Mouse (Mus musculus) gastrocnemius, postnatal 36 days (tissue): ENCODE data around the gene Necab3. TPM values are rescaled to one million over a fixed set of nuclear protein-coding genes. Genes with fewer than 3 reads are reported as not detected.

Experiments used
- DNase-seq, 2 experiments: peaks; one replicate each; pipeline ENCODE4 v3.0.0; 2022
- intact Hi-C: fragments of 180-260 bp; cut with DNase I; formaldehyde crosslinking; loops from one replicate; pipeline ENCODE4 v1.15.1; 2025
- total RNA-seq, 2 experiments: library from RNA; stranded (reverse); gene quantifications; 2 replicates each; pipeline ENCODE4 v1.2.3; 2021

The Necab3 gene
- total RNA-seq, 2 experiments from 2014 or later, result 0.27 to 0.28 TPM

- no peak for DNase-seq
- intact Hi-C loops, result no loop called here
These were observed 18.4 kb upstream of the Necab3 start for GRCm38 (mm10) chr2:154576876-154577743.

- DNase-seq, result no peak
- intact Hi-C loops, result no loop called here
These were observed 15.6 kb upstream of the Necab3 start for GRCm38 (mm10) chr2:154574271-154574670.

- intact Hi-C loops, result no loop called here
- no peak for DNase-seq
These were observed 14.3 kb upstream of the Necab3 start for GRCm38 (mm10) chr2:154572996-154573395.

- intact Hi-C loops, result no loop called here
- DNase-seq, result no peak
These were observed 13.3 kb upstream of the Necab3 start for GRCm38 (mm10) chr2:154571976-154572375.

GRCm38 (mm10) chr2:154571266-154571665, 12.6 kb upstream of the Necab3 start:
- intact Hi-C loops, result no loop called here

GRCm38 (mm10) chr2:154570666-154571065, 12.0 kb upstream of the Necab3 start:
- no peak for DNase-seq
- intact Hi-C loops, result no loop called here

More at GRCm38 (mm10) chr2:154571266-154571665, 12.6 kb upstream of the Necab3 start:
- no peak for DNase-seq

- intact Hi-C loops, result loop anchor here (5.0 kb wide), 1 partner anchor 37 kb away; no protein-coding TSS in a partner anchor
- peak; percentile 88 to 93 for DNase-seq
These were observed 11.2 kb upstream of the Necab3 start, which contains the start of gene E2f1 for GRCm38 (mm10) chr2:154569836-154570286. Gene E2f1 (minus strand): TSS chr2:154569892.

- intact Hi-C loops, result loop anchor here (5.0 kb wide), 1 partner anchor 38 kb away; no protein-coding TSS in a partner anchor
- DNase-seq, result peak; percentile 25 to 64
These were observed 10.5 kb upstream of the Necab3 start for GRCm38 (mm10) chr2:154569071-154569748.

GRCm38 (mm10) chr2:154568329-154569070, 9.8 kb upstream of the Necab3 start:
- intact Hi-C loops, result loop anchor here (5.0 kb wide), 1 partner anchor 39 kb away; no protein-coding TSS in a partner anchor
- DNase-seq, result no peak

- intact Hi-C loops, result loop anchor here (5.0 kb wide), 1 partner anchor 40 kb away; no protein-coding TSS in a partner anchor
- DNase-seq, result no peak
These were observed 9.1 kb upstream of the Necab3 start for GRCm38 (mm10) chr2:154567766-154568165.

GRCm38 (mm10) chr2:154566641-154567040, 8.0 kb upstream of the Necab3 start:
- no peak for DNase-seq

GRCm38 (mm10) chr2:154565562-154565961, 6.9 kb upstream of the Necab3 start:
- intact Hi-C loops, result loop anchor here (5.0 kb wide), 1 partner anchor 42 kb away; no protein-coding TSS in a partner anchor
- DNase-seq, result no peak

More at GRCm38 (mm10) chr2:154566641-154567040, 8.0 kb upstream of the Necab3 start:
- intact Hi-C loops, result loop anchor here (5.0 kb wide), 1 partner anchor 41 kb away; no protein-coding TSS in a partner anchor

- no peak for DNase-seq
- intact Hi-C loops, result no loop called here
These were observed 5.0 kb upstream of the Necab3 start for GRCm38 (mm10) chr2:154563612-154564170.

GRCm38 (mm10) chr2:154557184-154557832, 1.4 kb downstream of the Necab3 start:
- intact Hi-C loops, result no loop called here
- DNase-seq, result no peak

- DNase-seq, result no peak
- intact Hi-C loops, result no loop called here
These were observed 3.5 kb downstream of the Necab3 start for GRCm38 (mm10) chr2:154555235-154555634.

- intact Hi-C loops, result loop anchor here (5.0 kb wide), 1 partner anchor 50 kb away; the partner anchor contains the start of gene Pxmp4
- peak; percentile 71 to 72 for DNase-seq
These were observed 6.2 kb downstream of the Necab3 start for GRCm38 (mm10) chr2:154552424-154552907.

- no peak for DNase-seq
- intact Hi-C loops, result loop anchor here (5.0 kb wide), 1 partner anchor 50 kb away; the partner anchor contains the start of gene Pxmp4
These were observed 6.8 kb downstream of the Necab3 start for GRCm38 (mm10) chr2:154551927-154552326.

- DNase-seq, result no peak
- intact Hi-C loops, result loop anchor here (5.0 kb wide), 1 partner anchor 51 kb away; the partner anchor contains the start of gene Pxmp4
These were observed 7.2 kb downstream of the Necab3 start, which contains the start of gene Actl10 for GRCm38 (mm10) chr2:154551476-154551875. Gene Actl10 (plus strand): TSS chr2:154551776.

GRCm38 (mm10) chr2:154550937-154551336, 7.8 kb downstream of the Necab3 start:
- intact Hi-C loops, result loop anchor here (5.0 kb wide), 1 partner anchor 51 kb away; the partner anchor contains the start of gene Pxmp4
- no peak for DNase-seq
